Mouse (Mus musculus): ENCODE measurements around the gene Fgfrl1. TPM values are rescaled to one million over a fixed set of nuclear protein-coding genes. Genes with fewer than 3 reads are reported as not detected.

Fgfrl1 gene
- polyA plus RNA-seq, 1 experiment from 2014 or later, result 5.6 TPM

GRCm38 (mm10) chr5:108693872-108694288, 1.7 kb downstream of the Fgfrl1 start:
- H3K9me3 ChIP-seq (ENCODE audit: low read length), result no peaks in the 10 kb centered on the region
- peak overlapping the region; percentile 78 for H3K4me3 ChIP-seq (ENCODE audit: low read depth, low read length)
- peak overlapping the region; percentile 100 for H3K4me2 ChIP-seq (ENCODE audit: low read depth, low read length)
- DNase-seq, result peak; percentile 95
- H3K36me3 ChIP-seq (replicated peaks; ENCODE audit: insufficient read depth, low read length), result no peaks in the 10 kb centered on the region
- peaks cover 19% of the 10 kb centered on the region for H3K4me1 ChIP-seq (ENCODE audit: insufficient read depth)
- peak; percentile 96 for ATAC-seq
- peak overlapping the region; percentile 39; the same call in 1 of the 2 replicates for H3K27ac ChIP-seq (ENCODE audit: low read depth)
- under 1% methylated on average over 29 of the region's 43 CpGs for WGBS (ENCODE audit: insufficient replicate concordance)
- H3K9ac ChIP-seq (replicated peaks), result peak overlapping the region; percentile 78
- 0 out of 2 replicates have a peak, but pooled peaks cover 3% of the 10 kb centered on the region for H3K27me3 ChIP-seq (ENCODE audit: insufficient read depth, low read length)
- TF ChIP-seq CTCF (IDR thresholded peaks at IDR 0.05; ENCODE audit: low read depth), result no peak
- no peak for TF ChIP-seq EP300 (IDR thresholded peaks at IDR 0.05; ENCODE audit: low read depth)

- peak overlapping the region; percentile 39; the same call in 1 of the 2 replicates for H3K27ac ChIP-seq (ENCODE audit: low read depth)
- no peaks in the 10 kb centered on the region for H3K36me3 ChIP-seq (replicated peaks; ENCODE audit: insufficient read depth, low read length)
- no peaks in the 10 kb centered on the region for H3K9me3 ChIP-seq (ENCODE audit: low read length)
- TF ChIP-seq EP300 (IDR thresholded peaks at IDR 0.05; ENCODE audit: low read depth) (no peak), CTCF (IDR thresholded peaks at IDR 0.05; ENCODE audit: low read depth) (no peak)
- DNase-seq (peak; percentile 50), ATAC-seq (peak; percentile 48)
- H3K4me2 ChIP-seq (ENCODE audit: low read depth, low read length), result peak overlapping the region; percentile 100
- H3K4me3 ChIP-seq (ENCODE audit: low read depth, low read length), result peak overlapping the region; percentile 78
- H3K27me3 ChIP-seq (ENCODE audit: insufficient read depth, low read length), result 0 out of 2 replicates have a peak, but pooled peaks cover 3% of the 10 kb centered on the region
- H3K4me1 ChIP-seq (ENCODE audit: insufficient read depth), result peaks cover 19% of the 10 kb centered on the region
- peak overlapping the region; percentile 78 for H3K9ac ChIP-seq (replicated peaks)
- under 1% methylated on average over 88 of the region's 99 CpGs for WGBS (ENCODE audit: insufficient replicate concordance)
These were observed 2.4 kb downstream of the Fgfrl1 start for GRCm38 (mm10) chr5:108694352-108695261.

- WGBS (ENCODE audit: insufficient replicate concordance), result 91% methylated on average over 12 of the region's 12 CpGs
- no peak overlapping the region for H3K4me2 ChIP-seq (ENCODE audit: low read depth, low read length)
- no peak overlapping the region for H3K9ac ChIP-seq (replicated peaks)
- TF ChIP-seq EP300 (IDR thresholded peaks at IDR 0.05; ENCODE audit: low read depth) (no peak), CTCF (IDR thresholded peaks at IDR 0.05; ENCODE audit: low read depth) (no peak)
- H3K4me3 ChIP-seq (ENCODE audit: low read depth, low read length), result no peak overlapping the region
- DNase-seq (no peak), ATAC-seq (no peak)
- no peaks in the 10 kb centered on the region for H3K36me3 ChIP-seq (replicated peaks; ENCODE audit: insufficient read depth, low read length)
- H3K27ac ChIP-seq (ENCODE audit: low read depth), result no peak overlapping the region
- H3K27me3 ChIP-seq (ENCODE audit: insufficient read depth, low read length), result 0 out of 2 replicates have a peak, but pooled peaks cover 3% of the 10 kb centered on the region
- H3K9me3 ChIP-seq (ENCODE audit: low read length), result no peaks in the 10 kb centered on the region
- peaks cover 22% of the 10 kb centered on the region for H3K4me1 ChIP-seq (ENCODE audit: insufficient read depth)
These were observed 3.7 kb downstream of the Fgfrl1 start for GRCm38 (mm10) chr5:108695861-108696260.

GRCm38 (mm10) chr5:108696542-108696941, 4.4 kb downstream of the Fgfrl1 start:
- H3K4me3 ChIP-seq (ENCODE audit: low read depth, low read length), result no peak overlapping the region
- no peaks in the 10 kb centered on the region for H3K36me3 ChIP-seq (replicated peaks; ENCODE audit: insufficient read depth, low read length)
- no peak overlapping the region for H3K27ac ChIP-seq (ENCODE audit: low read depth)
- peaks cover 22% of the 10 kb centered on the region for H3K4me1 ChIP-seq (ENCODE audit: insufficient read depth)
- WGBS (ENCODE audit: insufficient replicate concordance), result 81% methylated on average over 3 of the region's 3 CpGs
- no peaks in the 10 kb centered on the region for H3K9me3 ChIP-seq (ENCODE audit: low read length)
- no peak for ATAC-seq
- TF ChIP-seq CTCF (IDR thresholded peaks at IDR 0.05; ENCODE audit: low read depth) (no peak), EP300 (IDR thresholded peaks at IDR 0.05; ENCODE audit: low read depth) (no peak)
- no peak for DNase-seq
- no peak overlapping the region for H3K9ac ChIP-seq (replicated peaks)
- no peak overlapping the region for H3K4me2 ChIP-seq (ENCODE audit: low read depth, low read length)
- 0 out of 2 replicates have a peak, but pooled peaks cover 3% of the 10 kb centered on the region for H3K27me3 ChIP-seq (ENCODE audit: insufficient read depth, low read length)

- Histone ChIP-seq H3K27ac (ENCODE audit: low read depth) (no peak overlapping the region), H3K36me3 (replicated peaks; ENCODE audit: insufficient read depth, low read length) (no peaks in the 10 kb centered on the region), H3K4me3 (ENCODE audit: low read depth, low read length) (no peak overlapping the region), H3K4me1 (ENCODE audit: insufficient read depth) (peaks cover 16% of the 10 kb centered on the region), H3K9ac (replicated peaks) (no peak overlapping the region), H3K9me3 (ENCODE audit: low read length) (no peaks in the 10 kb centered on the region), H3K27me3 (ENCODE audit: insufficient read depth, low read length) (0 out of 2 replicates have a peak, but pooled peaks cover 3% of the 10 kb centered on the region), H3K4me2 (ENCODE audit: low read depth, low read length) (no peak overlapping the region)
- no peak for ATAC-seq
- TF ChIP-seq EP300 (IDR thresholded peaks at IDR 0.05; ENCODE audit: low read depth), result no peak
- no peak for TF ChIP-seq CTCF (IDR thresholded peaks at IDR 0.05; ENCODE audit: low read depth)
- no peak for DNase-seq
- WGBS (ENCODE audit: insufficient replicate concordance), result 81% methylated on average over 4 of the region's 4 CpGs
These were observed 5.2 kb downstream of the Fgfrl1 start for GRCm38 (mm10) chr5:108697341-108697753.

- no peak for ATAC-seq
- H3K9me3 ChIP-seq (ENCODE audit: low read length), result no peaks in the 10 kb centered on the region
These were observed 8.2 kb downstream of the Fgfrl1 start for GRCm38 (mm10) chr5:108700346-108700745.

More at GRCm38 (mm10) chr5:108700346-108700745, 8.2 kb downstream of the Fgfrl1 start:
- no peak for TF ChIP-seq CTCF (IDR thresholded peaks at IDR 0.05; ENCODE audit: low read depth)
- no peak for TF ChIP-seq EP300 (IDR thresholded peaks at IDR 0.05; ENCODE audit: low read depth)
- Histone ChIP-seq H3K27ac (ENCODE audit: low read depth) (no peak overlapping the region), H3K9ac (replicated peaks) (no peak overlapping the region), H3K4me3 (ENCODE audit: low read depth, low read length) (no peak overlapping the region), H3K36me3 (replicated peaks; ENCODE audit: insufficient read depth, low read length) (no peaks in the 10 kb centered on the region), H3K27me3 (ENCODE audit: insufficient read depth, low read length) (no peaks in the 10 kb centered on the region), H3K4me1 (ENCODE audit: insufficient read depth) (peaks cover 2% of the 10 kb centered on the region; the same call in 1 of the 2 replicates), H3K4me2 (ENCODE audit: low read depth, low read length) (no peak overlapping the region)
- no peak for DNase-seq
- 58% methylated on average over 3 of the region's 3 CpGs for WGBS (ENCODE audit: insufficient replicate concordance)

Data from liver, postnatal 0 days (tissue).